Mouse (Mus musculus) cortical plate, adult 2 months (tissue): ENCODE results near the gene Itga5.

Experiments
- CTCF ChIP-seq: fragments of 200-500 bp; IDR thresholded peaks from 2 replicates; pipeline ENCODE4 v1.5.1; 2011; ENCODE audit warnings: mild to moderate bottlenecking, control low read depth, low read length; ENCODE audit not compliant: insufficient read depth; ENCODE audit errors: extremely low read depth
- POLR2A ChIP-seq: fragments of 200-500 bp; IDR thresholded peaks from 2 replicates; pipeline ENCODE4 v1.6.1; 2011; ENCODE audit warnings: mild to moderate bottlenecking, low read length, control low read depth; ENCODE audit not compliant: insufficient read depth; ENCODE audit errors: extremely low read depth

- TF ChIP-seq CTCF (peak; percentile 82), POLR2A (no peak)
Observed at GRCm38 (mm10) chr15:103347275-103347684, 19.3 kb downstream of the Itga5 start.
